Mouse (Mus musculus) telencephalon, adult 2 months (tissue): Measurements from ENCODE around the gene Adam8.

Experiments
- DNase-seq: peaks from one replicate; pipeline ENCODE4 v3.0.0-alpha.2; 2011; ENCODE audit warnings: low read depth, low spot score

Gene Adam8

GRCm38 (mm10) chr7:139946032-139946431 is 46.3 kb downstream of the Adam8 start:
- DNase-seq, result no peak

- no peak for DNase-seq
These were observed 46.8 kb downstream of the Adam8 start for GRCm38 (mm10) chr7:139945516-139945915.

GRCm38 (mm10) chr7:139944291-139945240 is 47.8 kb downstream of the Adam8 start:
- DNase-seq, result no peak

GRCm38 (mm10) chr7:139943674-139944281 is 48.6 kb downstream of the Adam8 start, which contains the start of gene Utf1:
TSS of gene Utf1 (plus strand) at chr7:139943789.
- DNase-seq, result no peak

- no peak for DNase-seq
These were observed 51.7 kb downstream of the Adam8 start for GRCm38 (mm10) chr7:139940476-139941209.

GRCm38 (mm10) chr7:139937810-139938209 is 54.6 kb downstream of the Adam8 start:
- DNase-seq, result no peak

GRCm38 (mm10) chr7:139937138-139937537 is 55.2 kb downstream of the Adam8 start:
- no peak for DNase-seq

GRCm38 (mm10) chr7:139936705-139937104 is 55.7 kb downstream of the Adam8 start:
- DNase-seq, result no peak

- DNase-seq, result no peak
These were observed 61.6 kb downstream of the Adam8 start for GRCm38 (mm10) chr7:139930732-139931131.
